Mouse (Mus musculus): ENCODE results near the gene Cntrl. TPM values are rescaled to one million over a fixed set of nuclear protein-coding genes. Genes with fewer than 3 reads are reported as not detected.

Cntrl gene
- polyA plus RNA-seq (2015; fragmentation: Nextera tagmentation; extraction: Ambion mirVana), result 16.3 and 17.2 TPM in 2 replicates

- peak; percentile 96 for ATAC-seq
- H3K9me3 ChIP-seq (ENCODE audit: control insufficient read depth, low read length), result no peaks in the 10 kb centered on the region
- H3K9ac ChIP-seq (replicated peaks; ENCODE audit: low read depth, low read length), result peak within 1 kb of the TSS; percentile 92
- under 1% methylated on average over 61 of the region's 62 CpGs for WGBS
- peak within 1 kb of the TSS; percentile 97 for H3K4me3 ChIP-seq (replicated peaks; ENCODE audit: low read length)
- no peaks in the 10 kb centered on the region for H3K36me3 ChIP-seq (ENCODE audit: control insufficient read depth, insufficient read depth)
- no peaks in the 10 kb centered on the region for H3K27me3 ChIP-seq (replicated peaks; ENCODE audit: control insufficient read depth, insufficient read depth, low read length)
- H3K27ac ChIP-seq (ENCODE audit: low read length), result peak within 1 kb of the TSS; percentile 85
- peaks cover 10% of the 10 kb centered on the region; the same call in 1 of the 2 replicates for H3K4me1 ChIP-seq (replicated peaks; ENCODE audit: control insufficient read depth, insufficient read depth, low read length)
- peak within 1 kb of the TSS; percentile 77 for H3K4me2 ChIP-seq (ENCODE audit: low read length)
Measured at GRCm38 (mm10) chr2:35109141-35109923, at the start of gene Cntrl. Gene Cntrl, plus strand, starts transcription at chr2:35109492.

GRCm38 (mm10) chr2:35060256-35060655, 49.0 kb upstream of the Cntrl start:
- Histone ChIP-seq H3K27me3 (replicated peaks; ENCODE audit: control insufficient read depth, insufficient read depth, low read length) (no peaks in the 10 kb centered on the region), H3K27ac (ENCODE audit: low read length) (no peak overlapping the region), H3K9ac (replicated peaks; ENCODE audit: low read depth, low read length) (no peak overlapping the region), H3K4me3 (replicated peaks; ENCODE audit: low read length) (no peak overlapping the region), H3K9me3 (ENCODE audit: control insufficient read depth, low read length) (no peaks in the 10 kb centered on the region), H3K4me2 (ENCODE audit: low read length) (no peak overlapping the region), H3K4me1 (replicated peaks; ENCODE audit: control insufficient read depth, insufficient read depth, low read length) (no peaks in the 10 kb centered on the region), H3K36me3 (ENCODE audit: control insufficient read depth, insufficient read depth) (no peaks in the 10 kb centered on the region)
- no peak for ATAC-seq
- 92% methylated on average over 5 of the region's 5 CpGs for WGBS

- no peak for ATAC-seq
- H3K36me3 ChIP-seq (ENCODE audit: control insufficient read depth, insufficient read depth), result no peaks in the 10 kb centered on the region
- WGBS, result 87% methylated on average over 6 of the region's 6 CpGs
- no peak overlapping the region for H3K9ac ChIP-seq (replicated peaks; ENCODE audit: low read depth, low read length)
- no peak overlapping the region for H3K4me2 ChIP-seq (ENCODE audit: low read length)
- no peaks in the 10 kb centered on the region for H3K9me3 ChIP-seq (ENCODE audit: control insufficient read depth, low read length)
- H3K27ac ChIP-seq (ENCODE audit: low read length), result no peak overlapping the region
- H3K4me3 ChIP-seq (replicated peaks; ENCODE audit: low read length), result no peak overlapping the region
- no peaks in the 10 kb centered on the region for H3K27me3 ChIP-seq (replicated peaks; ENCODE audit: control insufficient read depth, insufficient read depth, low read length)
- no peaks in the 10 kb centered on the region for H3K4me1 ChIP-seq (replicated peaks; ENCODE audit: control insufficient read depth, insufficient read depth, low read length)
Measured at GRCm38 (mm10) chr2:35060897-35061296, 48.4 kb upstream of the Cntrl start.

GRCm38 (mm10) chr2:35061338-35061737, 48.0 kb upstream of the Cntrl start, which contains the start of gene Hc:
Gene Hc, minus strand, starts transcription at chr2:35061438.
- WGBS, result 90% methylated on average over 5 of the region's 5 CpGs
- H3K36me3 ChIP-seq (ENCODE audit: control insufficient read depth, insufficient read depth), result no peaks in the 10 kb centered on the region
- H3K27me3 ChIP-seq (replicated peaks; ENCODE audit: control insufficient read depth, insufficient read depth, low read length), result no peaks in the 10 kb centered on the region
- H3K4me1 ChIP-seq (replicated peaks; ENCODE audit: control insufficient read depth, insufficient read depth, low read length), result no peaks in the 10 kb centered on the region
- no peak within 1 kb of the TSS for H3K9ac ChIP-seq (replicated peaks; ENCODE audit: low read depth, low read length)
- no peak within 1 kb of the TSS for H3K27ac ChIP-seq (ENCODE audit: low read length)
- no peak within 1 kb of the TSS for H3K4me3 ChIP-seq (replicated peaks; ENCODE audit: low read length)
- no peaks in the 10 kb centered on the region for H3K9me3 ChIP-seq (ENCODE audit: control insufficient read depth, low read length)
- H3K4me2 ChIP-seq (ENCODE audit: low read length), result no peak within 1 kb of the TSS
- no peak for ATAC-seq

GRCm38 (mm10) chr2:35063333-35064030, 45.8 kb upstream of the Cntrl start:
- WGBS, result 94% methylated on average over 6 of the region's 6 CpGs
- no peaks in the 10 kb centered on the region for H3K4me1 ChIP-seq (replicated peaks; ENCODE audit: control insufficient read depth, insufficient read depth, low read length)
- no peaks in the 10 kb centered on the region for H3K36me3 ChIP-seq (ENCODE audit: control insufficient read depth, insufficient read depth)
- no peaks in the 10 kb centered on the region for H3K9me3 ChIP-seq (ENCODE audit: control insufficient read depth, low read length)
- no peak overlapping the region for H3K4me2 ChIP-seq (ENCODE audit: low read length)
- no peak overlapping the region for H3K27ac ChIP-seq (ENCODE audit: low read length)
- no peak overlapping the region for H3K9ac ChIP-seq (replicated peaks; ENCODE audit: low read depth, low read length)
- H3K27me3 ChIP-seq (replicated peaks; ENCODE audit: control insufficient read depth, insufficient read depth, low read length), result no peaks in the 10 kb centered on the region
- no peak for ATAC-seq
- H3K4me3 ChIP-seq (replicated peaks; ENCODE audit: low read length), result no peak overlapping the region

- no peak overlapping the region for H3K27ac ChIP-seq (ENCODE audit: low read length)
- no peak overlapping the region for H3K9ac ChIP-seq (replicated peaks; ENCODE audit: low read depth, low read length)
- no peaks in the 10 kb centered on the region for H3K4me1 ChIP-seq (replicated peaks; ENCODE audit: control insufficient read depth, insufficient read depth, low read length)
- no peaks in the 10 kb centered on the region for H3K36me3 ChIP-seq (ENCODE audit: control insufficient read depth, insufficient read depth)
- no peak for ATAC-seq
- no peak overlapping the region for H3K4me3 ChIP-seq (replicated peaks; ENCODE audit: low read length)
- WGBS, result 92% methylated on average over 13 of the region's 13 CpGs
- no peaks in the 10 kb centered on the region for H3K27me3 ChIP-seq (replicated peaks; ENCODE audit: control insufficient read depth, insufficient read depth, low read length)
- H3K4me2 ChIP-seq (ENCODE audit: low read length), result no peak overlapping the region
- H3K9me3 ChIP-seq (ENCODE audit: control insufficient read depth, low read length), result no peaks in the 10 kb centered on the region
Measured at GRCm38 (mm10) chr2:35066525-35067082, 42.7 kb upstream of the Cntrl start.

- no peaks in the 10 kb centered on the region for H3K4me1 ChIP-seq (replicated peaks; ENCODE audit: control insufficient read depth, insufficient read depth, low read length)
- H3K9me3 ChIP-seq (ENCODE audit: control insufficient read depth, low read length), result no peaks in the 10 kb centered on the region
- no peak for ATAC-seq
- no peak overlapping the region for H3K4me2 ChIP-seq (ENCODE audit: low read length)
- H3K27ac ChIP-seq (ENCODE audit: low read length), result no peak overlapping the region
- no peaks in the 10 kb centered on the region for H3K36me3 ChIP-seq (ENCODE audit: control insufficient read depth, insufficient read depth)
- no peak overlapping the region for H3K4me3 ChIP-seq (replicated peaks; ENCODE audit: low read length)
- no peak overlapping the region for H3K9ac ChIP-seq (replicated peaks; ENCODE audit: low read depth, low read length)
- WGBS, result 92% methylated on average over 11 of the region's 11 CpGs
- no peaks in the 10 kb centered on the region for H3K27me3 ChIP-seq (replicated peaks; ENCODE audit: control insufficient read depth, insufficient read depth, low read length)
Measured at GRCm38 (mm10) chr2:35067117-35067516, 42.2 kb upstream of the Cntrl start.

- Histone ChIP-seq H3K27ac (ENCODE audit: low read length) (no peak overlapping the region), H3K9ac (replicated peaks; ENCODE audit: low read depth, low read length) (no peak overlapping the region), H3K4me3 (replicated peaks; ENCODE audit: low read length) (no peak overlapping the region), H3K4me1 (replicated peaks; ENCODE audit: control insufficient read depth, insufficient read depth, low read length) (peaks cover 3% of the 10 kb centered on the region), H3K4me2 (ENCODE audit: low read length) (no peak overlapping the region), H3K27me3 (replicated peaks; ENCODE audit: control insufficient read depth, insufficient read depth, low read length) (no peaks in the 10 kb centered on the region), H3K36me3 (ENCODE audit: control insufficient read depth, insufficient read depth) (no peaks in the 10 kb centered on the region), H3K9me3 (ENCODE audit: control insufficient read depth, low read length) (no peaks in the 10 kb centered on the region)
- ATAC-seq, result no peak
- WGBS, result 100% methylated on average over 1 of the region's 1 CpGs
Measured at GRCm38 (mm10) chr2:35069124-35069523, 40.2 kb upstream of the Cntrl start.

- Histone ChIP-seq H3K4me3 (replicated peaks; ENCODE audit: low read length) (no peak overlapping the region), H3K36me3 (ENCODE audit: control insufficient read depth, insufficient read depth) (no peaks in the 10 kb centered on the region), H3K27ac (ENCODE audit: low read length) (no peak overlapping the region), H3K27me3 (replicated peaks; ENCODE audit: control insufficient read depth, insufficient read depth, low read length) (no peaks in the 10 kb centered on the region), H3K4me2 (ENCODE audit: low read length) (no peak overlapping the region), H3K9ac (replicated peaks; ENCODE audit: low read depth, low read length) (no peak overlapping the region), H3K9me3 (ENCODE audit: control insufficient read depth, low read length) (no peaks in the 10 kb centered on the region), H3K4me1 (replicated peaks; ENCODE audit: control insufficient read depth, insufficient read depth, low read length) (peaks cover 3% of the 10 kb centered on the region)
- WGBS, result 88% methylated on average over 4 of the region's 4 CpGs
- ATAC-seq, result no peak
Measured at GRCm38 (mm10) chr2:35070275-35070674, 39.0 kb upstream of the Cntrl start.

Data from forebrain, embryonic 16.5 days (tissue).